Mouse (Mus musculus): Measurements from ENCODE around the gene Lpcat1. TPM values are rescaled to one million over a fixed set of nuclear protein-coding genes. Genes with fewer than 3 reads are reported as not detected.

Lpcat1 gene
- total RNA-seq (2014; fragmentation: Nextera tagmentation) = 42.1 TPM in 1 of 2 replicates, not detected in the other
- total RNA-seq (2017) = 0.05 TPM in 1 of 2 replicates, not detected in the other
- not detected in 2 replicates for polyA plus RNA-seq (2012)

- no peak within 1 kb of the TSS; the same call in 1 of the 2 replicates for H3K4me3 ChIP-seq (ENCODE audit: low read depth, low read length)
- no peak for TF ChIP-seq GATA1 (IDR thresholded peaks at IDR 0.05; ENCODE audit: borderline replicate concordance, low read length)
- no peak for TF ChIP-seq POLR2AphosphoS5 (IDR thresholded peaks at IDR 0.05; ENCODE audit: insufficient replicate concordance, low read depth, low read length)
- TF ChIP-seq GATA2 (IDR thresholded peaks at IDR 0.05; ENCODE audit: borderline replicate concordance, low read depth, low read length) = no peak
- TF ChIP-seq TAL1 (conservative IDR thresholded peaks at IDR 0.05; ENCODE audit: low read depth, low read length) = no peak
- TF ChIP-seq CTCF (IDR thresholded peaks at IDR 0.05; ENCODE audit: low read depth, low read length) = no peak
- H3K36me3 ChIP-seq (replicated peaks) = no peaks in the 10 kb centered on the region
- DNase-seq (ENCODE audit: low spot score) (no peak), ATAC-seq (ENCODE audit: extremely low read depth, insufficient number of reproducible peaks, low FRiP score, poor library complexity, severe bottlenecking) (no peak)
- H3K9me3 ChIP-seq (replicated peaks) = peaks cover 28% of the 10 kb centered on the region
- no peaks in the 10 kb centered on the region for H3K4me1 ChIP-seq (ENCODE audit: insufficient read depth, low read depth, low read length)
- no peaks in the 10 kb centered on the region; the same call in 1 of the 2 replicates for H3K27me3 ChIP-seq (ENCODE audit: insufficient read depth, low read length)
Observed at GRCm38 (mm10) chr13:73467034-73467420, at the start of gene Lpcat1. Lpcat1 (plus strand) TSS chr13:73467197.

GRCm38 (mm10) chr13:73417478-73418220 lies 49.3 kb upstream of the Lpcat1 start:
- H3K9me3 ChIP-seq (replicated peaks) = peaks cover 8% of the 10 kb centered on the region
- H3K36me3 ChIP-seq (replicated peaks) = no peaks in the 10 kb centered on the region
- no peak for DNase-seq (ENCODE audit: low spot score)
- no peak overlapping the region for H3K4me3 ChIP-seq (ENCODE audit: low read depth, low read length)
- no peak for ATAC-seq (ENCODE audit: extremely low read depth, insufficient number of reproducible peaks, low FRiP score, poor library complexity, severe bottlenecking)
- TF ChIP-seq POLR2AphosphoS5 (IDR thresholded peaks at IDR 0.05; ENCODE audit: insufficient replicate concordance, low read depth, low read length) = no peak
- no peaks in the 10 kb centered on the region for H3K27me3 ChIP-seq (ENCODE audit: insufficient read depth, low read length)
- H3K4me1 ChIP-seq (ENCODE audit: insufficient read depth, low read depth, low read length) = no peaks in the 10 kb centered on the region

GRCm38 (mm10) chr13:73418297-73418696 lies 48.7 kb upstream of the Lpcat1 start:
- no peaks in the 10 kb centered on the region for H3K27me3 ChIP-seq (ENCODE audit: insufficient read depth, low read length)
- DNase-seq (ENCODE audit: low spot score) (no peak), ATAC-seq (ENCODE audit: extremely low read depth, insufficient number of reproducible peaks, low FRiP score, poor library complexity, severe bottlenecking) (no peak)
- no peaks in the 10 kb centered on the region for H3K4me1 ChIP-seq (ENCODE audit: insufficient read depth, low read depth, low read length)
- no peak for TF ChIP-seq CTCF (IDR thresholded peaks at IDR 0.05; ENCODE audit: low read depth, low read length)
- no peak for TF ChIP-seq POLR2AphosphoS5 (IDR thresholded peaks at IDR 0.05; ENCODE audit: insufficient replicate concordance, low read depth, low read length)
- TF ChIP-seq TAL1 (conservative IDR thresholded peaks at IDR 0.05; ENCODE audit: low read depth, low read length) = no peak
- H3K36me3 ChIP-seq (replicated peaks) = no peaks in the 10 kb centered on the region
- H3K9me3 ChIP-seq (replicated peaks) = peaks cover 8% of the 10 kb centered on the region
- H3K4me3 ChIP-seq (ENCODE audit: low read depth, low read length) = no peak overlapping the region

GRCm38 (mm10) chr13:73419244-73419643 lies 47.8 kb upstream of the Lpcat1 start:
- Histone ChIP-seq H3K4me3 (ENCODE audit: low read depth, low read length) (no peak overlapping the region), H3K4me1 (ENCODE audit: insufficient read depth, low read depth, low read length) (no peaks in the 10 kb centered on the region), H3K9me3 (replicated peaks) (peaks cover 8% of the 10 kb centered on the region), H3K36me3 (replicated peaks) (no peaks in the 10 kb centered on the region), H3K27me3 (ENCODE audit: insufficient read depth, low read length) (no peaks in the 10 kb centered on the region)
- ATAC-seq (ENCODE audit: extremely low read depth, insufficient number of reproducible peaks, low FRiP score, poor library complexity, severe bottlenecking) = no peak
- TF ChIP-seq GATA1 (IDR thresholded peaks at IDR 0.05; ENCODE audit: borderline replicate concordance, low read length) = no peak
- no peak for TF ChIP-seq POLR2AphosphoS5 (IDR thresholded peaks at IDR 0.05; ENCODE audit: insufficient replicate concordance, low read depth, low read length)
- no peak for TF ChIP-seq GATA2 (IDR thresholded peaks at IDR 0.05; ENCODE audit: borderline replicate concordance, low read depth, low read length)
- TF ChIP-seq CTCF (IDR thresholded peaks at IDR 0.05; ENCODE audit: low read depth, low read length) = no peak
- TF ChIP-seq TAL1 (conservative IDR thresholded peaks at IDR 0.05; ENCODE audit: low read depth, low read length) = no peak
- no peak for DNase-seq (ENCODE audit: low spot score)

GRCm38 (mm10) chr13:73423043-73423442 lies 44.0 kb upstream of the Lpcat1 start:
- ATAC-seq (ENCODE audit: extremely low read depth, insufficient number of reproducible peaks, low FRiP score, poor library complexity, severe bottlenecking) (no peak), DNase-seq (ENCODE audit: low spot score) (no peak)
- no peaks in the 10 kb centered on the region for H3K4me1 ChIP-seq (ENCODE audit: insufficient read depth, low read depth, low read length)
- no peak overlapping the region for H3K4me3 ChIP-seq (ENCODE audit: low read depth, low read length)
- peaks cover 14% of the 10 kb centered on the region for H3K9me3 ChIP-seq (replicated peaks)
- no peaks in the 10 kb centered on the region for H3K27me3 ChIP-seq (ENCODE audit: insufficient read depth, low read length)
- no peak for TF ChIP-seq GATA1 (IDR thresholded peaks at IDR 0.05; ENCODE audit: borderline replicate concordance, low read length)
- no peak for TF ChIP-seq POLR2AphosphoS5 (IDR thresholded peaks at IDR 0.05; ENCODE audit: insufficient replicate concordance, low read depth, low read length)
- TF ChIP-seq TAL1 (conservative IDR thresholded peaks at IDR 0.05; ENCODE audit: low read depth, low read length) = no peak
- TF ChIP-seq GATA2 (IDR thresholded peaks at IDR 0.05; ENCODE audit: borderline replicate concordance, low read depth, low read length) = no peak
- TF ChIP-seq CTCF (IDR thresholded peaks at IDR 0.05; ENCODE audit: low read depth, low read length) = no peak
- H3K36me3 ChIP-seq (replicated peaks) = no peaks in the 10 kb centered on the region

- Histone ChIP-seq H3K4me1 (ENCODE audit: insufficient read depth, low read depth, low read length) (no peaks in the 10 kb centered on the region), H3K36me3 (replicated peaks) (no peaks in the 10 kb centered on the region), H3K27me3 (ENCODE audit: insufficient read depth, low read length) (no peaks in the 10 kb centered on the region), H3K4me3 (ENCODE audit: low read depth, low read length) (no peak overlapping the region), H3K9me3 (replicated peaks) (peaks cover 20% of the 10 kb centered on the region)
- TF ChIP-seq GATA1 (IDR thresholded peaks at IDR 0.05; ENCODE audit: borderline replicate concordance, low read length) (no peak), GATA2 (IDR thresholded peaks at IDR 0.05; ENCODE audit: borderline replicate concordance, low read depth, low read length) (no peak), TAL1 (conservative IDR thresholded peaks at IDR 0.05; ENCODE audit: low read depth, low read length) (no peak), CTCF (IDR thresholded peaks at IDR 0.05; ENCODE audit: low read depth, low read length) (no peak), POLR2AphosphoS5 (IDR thresholded peaks at IDR 0.05; ENCODE audit: insufficient replicate concordance, low read depth, low read length) (no peak)
- DNase-seq (ENCODE audit: low spot score) (no peak), ATAC-seq (ENCODE audit: extremely low read depth, insufficient number of reproducible peaks, low FRiP score, poor library complexity, severe bottlenecking) (no peak)
Observed at GRCm38 (mm10) chr13:73425035-73425434, 42.0 kb upstream of the Lpcat1 start.
